Mouse (Mus musculus) CH12.LX (cell line): ENCODE data around the gene Rprd1b. TPM values are rescaled to one million over a fixed set of nuclear protein-coding genes. Genes with fewer than 3 reads are reported as not detected.

Source experiments
- DNase-seq: peaks from one replicate; pipeline ENCODE4 v3.0.0-alpha.2; 2013; ENCODE audit errors: extremely low read depth
- H3K27ac ChIP-seq: 2 replicates; pipeline ENCODE4 v1.5.1; 2012; ENCODE audit warnings: low read depth, mild to moderate bottlenecking, control low read depth, moderate library complexity; ENCODE audit not compliant: insufficient read depth
- H3K27me3 ChIP-seq: replicated peaks from 2 replicates; pipeline ENCODE3; 2012; ENCODE audit warnings: inconsistent platforms
- H3K36me3 ChIP-seq, 2 experiments: replicated peaks in 1 of 2; 2 replicates each; pipeline versions ENCODE3 to v1.6.1; 2012; ENCODE audit warnings: inconsistent platforms in 1 of 2, low read length in 1 of 2, mild to moderate bottlenecking in 1 of 2, mixed read lengths in 1 of 2, moderate library complexity in 1 of 2; ENCODE audit not compliant: control insufficient read depth in 1 of 2, insufficient read depth in 1 of 2
- H3K4me1 ChIP-seq, 2 experiments: 2 replicates each; pipeline ENCODE4 v1.6.1; 2012; ENCODE audit warnings: inconsistent platforms in 1 of 2, moderate library complexity in 1 of 2; ENCODE audit not compliant: insufficient read depth in 2 of 2, control insufficient read depth in 1 of 2
- H3K4me2 ChIP-seq: 2 replicates; pipeline ENCODE4 v1.6.1; 2012; ENCODE audit warnings: low read depth, mild to moderate bottlenecking, control low read depth; ENCODE audit not compliant: poor library complexity, insufficient read depth, severe bottlenecking
- H3K4me3 ChIP-seq, 3 experiments: fragments of 150-350 bp in 1 of 3; sonication (generic) in 1 of 3; replicated peaks in 1 of 3; 2 replicates each; pipeline versions ENCODE3 to v1.5.1; 2011 to 2012; ENCODE audit warnings: low read depth in 2 of 3, low read length in 2 of 3, mild to moderate bottlenecking in 2 of 3, moderate library complexity in 2 of 3, control low read depth in 1 of 3, improper control_type of control experiment in 1 of 3, inconsistent platforms in 1 of 3, mixed read lengths in 1 of 3; ENCODE audit not compliant: poor library complexity in 1 of 3
- H3K79me2 ChIP-seq: replicated peaks from 2 replicates; pipeline ENCODE4 v1.6.1; 2012; ENCODE audit warnings: mild to moderate bottlenecking, moderate library complexity; ENCODE audit not compliant: control insufficient read depth, poor library complexity, insufficient read depth, severe bottlenecking; ENCODE audit errors: extremely low read depth
- H3K9ac ChIP-seq: 2 replicates; pipeline ENCODE4 v1.6.1; 2012; ENCODE audit warnings: low read depth, mild to moderate bottlenecking, control low read depth, moderate library complexity; ENCODE audit not compliant: insufficient read depth
- H3K9me3 ChIP-seq: replicated peaks from 2 replicates; pipeline ENCODE3; 2012; ENCODE audit warnings: low read length, inconsistent platforms, mixed read lengths
- BHLHE40 ChIP-seq: IDR thresholded peaks from 2 replicates; pipeline ENCODE4 v1.6.1; 2011; ENCODE audit warnings: mild to moderate bottlenecking, low read depth, low read length, improper control_type of control experiment
- CTCF ChIP-seq, 2 experiments: IDR thresholded peaks in 1 of 2; conservative IDR thresholded peaks in 1 of 2; 2 replicates each; pipeline ENCODE4 v1.5.1; 2011 to 2012; ENCODE audit warnings: low read depth in 2 of 2, low read length in 2 of 2, improper control_type of control experiment in 1 of 2, inconsistent platforms in 1 of 2, mild to moderate bottlenecking in 1 of 2, moderate library complexity in 1 of 2
- EP300 ChIP-seq: IDR thresholded peaks from 2 replicates; pipeline ENCODE4 v1.6.1; 2011; ENCODE audit warnings: low read length, improper control_type of control experiment
- ETS1 ChIP-seq: conservative IDR thresholded peaks from 2 replicates; pipeline ENCODE4 v1.6.1; 2012; ENCODE audit warnings: low read depth, mild to moderate bottlenecking, inconsistent platforms, low read length, improper control_type of control experiment, moderate library complexity
- GABPA ChIP-seq: IDR thresholded peaks from 2 replicates; pipeline ENCODE4 v1.6.1; 2012; ENCODE audit warnings: low read depth, low read length, improper control_type of control experiment, inconsistent platforms; ENCODE audit not compliant: insufficient replicate concordance
- HCFC1 ChIP-seq: IDR thresholded peaks from 2 replicates; pipeline ENCODE4 v1.6.1; 2012; ENCODE audit warnings: low read depth, mild to moderate bottlenecking, inconsistent platforms, low read length, improper control_type of control experiment
- JUN ChIP-seq: IDR thresholded peaks from 2 replicates; pipeline ENCODE4 v1.6.1; 2011; ENCODE audit warnings: low read depth, mild to moderate bottlenecking, low read length, improper control_type of control experiment, moderate library complexity; ENCODE audit not compliant: insufficient read depth
- JUND ChIP-seq: conservative IDR thresholded peaks from 2 replicates; pipeline ENCODE4 v1.6.1; 2011; ENCODE audit warnings: low read depth, low read length, improper control_type of control experiment
- KAT2A ChIP-seq: IDR thresholded peaks from 2 replicates; pipeline ENCODE4 v1.6.1; 2012; ENCODE audit warnings: low read length, improper control_type of control experiment, inconsistent platforms; ENCODE audit not compliant: insufficient replicate concordance
- MAFK ChIP-seq: IDR thresholded peaks from 2 replicates; pipeline ENCODE4 v1.6.1; 2011; ENCODE audit warnings: low read length, improper control_type of control experiment; ENCODE audit not compliant: insufficient replicate concordance
- MAX ChIP-seq: IDR thresholded peaks from 2 replicates; pipeline ENCODE4 v1.6.1; 2011; ENCODE audit warnings: low read length, improper control_type of control experiment
- MEF2A ChIP-seq: IDR thresholded peaks from 2 replicates; pipeline ENCODE4 v1.6.1; 2014; ENCODE audit warnings: low read depth, mild to moderate bottlenecking, inconsistent platforms, low read length, improper control_type of control experiment, borderline replicate concordance
- NELFE ChIP-seq: IDR thresholded peaks from 2 replicates; pipeline ENCODE4 v1.6.1; 2011; ENCODE audit warnings: low read depth, low read length, improper control_type of control experiment
- NRF1 ChIP-seq: IDR thresholded peaks from 2 replicates; pipeline ENCODE4 v1.6.1; 2014; ENCODE audit warnings: low read depth, mild to moderate bottlenecking, inconsistent platforms, low read length, improper control_type of control experiment, moderate library complexity
- POLR2A ChIP-seq: IDR thresholded peaks from 2 replicates; pipeline ENCODE4 v1.6.1; 2011; ENCODE audit warnings: low read depth, mild to moderate bottlenecking, improper control_type of control experiment, low read length
- RAD21 ChIP-seq: IDR thresholded peaks from 2 replicates; pipeline ENCODE4 v1.6.1; 2011; ENCODE audit warnings: low read depth, mild to moderate bottlenecking, low read length, improper control_type of control experiment, moderate library complexity
- SMC3 ChIP-seq: IDR thresholded peaks from 2 replicates; pipeline ENCODE4 v1.6.1; 2011; ENCODE audit warnings: low read depth, low read length, improper control_type of control experiment
- TBP ChIP-seq: conservative IDR thresholded peaks from 2 replicates; pipeline ENCODE4 v1.6.1; 2011; ENCODE audit warnings: low read depth, low read length, improper control_type of control experiment
- UBTF ChIP-seq: IDR thresholded peaks from 2 replicates; pipeline ENCODE4 v1.6.1; 2012; ENCODE audit warnings: low read depth, mild to moderate bottlenecking, inconsistent platforms, low read length, improper control_type of control experiment, moderate library complexity
- USF2 ChIP-seq: conservative IDR thresholded peaks from 2 replicates; pipeline ENCODE4 v1.6.1; 2011; ENCODE audit warnings: low read depth, low read length, improper control_type of control experiment
- ZKSCAN1 ChIP-seq: IDR thresholded peaks from 2 replicates; pipeline ENCODE4 v1.6.1; 2012; ENCODE audit warnings: low read depth, inconsistent platforms, low read length, improper control_type of control experiment, borderline replicate concordance
- ZMIZ1 ChIP-seq: IDR thresholded peaks from 2 replicates; pipeline ENCODE4 v1.6.1; 2012; ENCODE audit warnings: low read depth, mild to moderate bottlenecking, inconsistent platforms, low read length, improper control_type of control experiment
- ZNF384 ChIP-seq: IDR thresholded peaks from 2 replicates; pipeline ENCODE4 v1.6.1; 2012; ENCODE audit warnings: low read depth, low read length, improper control_type of control experiment, inconsistent platforms
- dilution Hi-C: fragments of 300-500 bp; cut with MboI; formaldehyde crosslinking; loops from 2 replicates; pipeline ENCODE4 v1.14.3; 2020; ENCODE audit warnings: low sequenced_read_pairs; ENCODE audit not compliant: extremely low pct_unique_long_range_greater_than_20kb, extremely low pct_ligation_motif_present
- in situ Hi-C: fragments of 300-500 bp; cut with MboI; formaldehyde crosslinking; loops from 3 replicates; pipeline ENCODE4 v1.14.3; 2019; ENCODE audit warnings: low sequenced_read_pairs, low pct_ligation_motif_present, low pct_unique_long_range_greater_than_20kb, mixed read lengths
- polyA plus RNA-seq: library from polyadenylated mRNA; unstranded; fragments of >175 nt; gene quantifications from 2 replicates; pipeline ENCODE4 v1.2.1, GENCODE M21; 2012; ENCODE audit warnings: low read depth; ENCODE audit not compliant: insufficient read length
- total RNA-seq, 2 experiments: library from RNA; depleted of rRNA; stranded (reverse); fragments of 300-350 nt in 1 of 2; fragments of >200 nt in 1 of 2; gene quantifications; 2 replicates each; pipeline ENCODE4 v1.2.3; 2012 to 2014

Rprd1b gene
- total and polyA plus RNA-seq, 3 experiments: 11.8 to 33.1 (median 16.4) TPM

- H3K4me2 ChIP-seq: no peak overlapping the region
- no peak overlapping the region for H3K27ac ChIP-seq
- no peak overlapping the region for H3K4me3 ChIP-seq
- H3K9ac ChIP-seq: no peak overlapping the region
- DNase-seq: no peak
- in situ Hi-C loops: no loop called here
- no peaks in the 10 kb centered on the region for H3K79me2 ChIP-seq
- no peaks in the 10 kb centered on the region for H3K9me3 ChIP-seq
- no peaks in the 10 kb centered on the region for H3K27me3 ChIP-seq
- H3K4me1 ChIP-seq: peaks cover 0 to 62% of the 10 kb centered on the region in 2 experiments; a peak in 2 of 4 replicates
- TF ChIP-seq JUND: no peak
- no peak for TF ChIP-seq ZKSCAN1
- TF ChIP-seq, all 38 proteins: peak for 0
- dilution Hi-C loops: no loop called here
- H3K36me3 ChIP-seq: peaks cover 38 to 83% of the 10 kb centered on the region in 2 experiments
Measured at GRCm38 (mm10) chr2:158063036-158063435, 34.7 kb downstream of the Rprd1b start.

GRCm38 (mm10) chr2:158064571-158065048 lies 36.3 kb downstream of the Rprd1b start:
- H3K79me2 ChIP-seq: no peaks in the 10 kb centered on the region
- H3K9me3 ChIP-seq: no peaks in the 10 kb centered on the region
- H3K36me3 ChIP-seq: peaks cover 36 to 72% of the 10 kb centered on the region in 2 experiments
- DNase-seq: peak; percentile 27
- H3K27me3 ChIP-seq: no peaks in the 10 kb centered on the region
- dilution Hi-C loops: no loop called here
- no peak overlapping the region for H3K27ac ChIP-seq
- TF ChIP-seq RAD21 (peak; percentile 17), BHLHE40 (no peak), NELFE (no peak), POLR2A (no peak), JUND (no peak), SMC3 (peak; percentile 33), CTCF (conservative IDR thresholded peaks at IDR 0.05 in 1 of 2, IDR thresholded peaks at IDR 0.05 in 1 of 2; ENCODE audit: low read depth in 2 of 2, low read length in 2 of 2) (peak; percentile 10 to 55; a peak in 2 of 4 replicates), NRF1 (no peak)
- H3K4me3 ChIP-seq: no peak overlapping the region
- peaks cover 4 to 55% of the 10 kb centered on the region in 2 experiments; a peak in 2 of 4 replicates for H3K4me1 ChIP-seq
- in situ Hi-C loops: no loop called here
- H3K4me2 ChIP-seq: no peak overlapping the region
- H3K9ac ChIP-seq: no peak overlapping the region

GRCm38 (mm10) chr2:158065064-158065463 lies 36.8 kb downstream of the Rprd1b start:
- Histone ChIP-seq H3K79me2 (no peaks in the 10 kb centered on the region), H3K9me3 (no peaks in the 10 kb centered on the region), H3K27ac (no peak overlapping the region), H3K4me1 (peaks cover 4 to 52% of the 10 kb centered on the region in 2 experiments; a peak in 2 of 4 replicates), H3K9ac (no peak overlapping the region), H3K4me2 (no peak overlapping the region), H3K4me3 (no peak overlapping the region), H3K36me3 (peaks cover 33 to 71% of the 10 kb centered on the region in 2 experiments), H3K27me3 (no peaks in the 10 kb centered on the region)
- DNase-seq: no peak
- TF ChIP-seq RAD21 (no peak), HCFC1 (no peak), GABPA (no peak), MAX (no peak), UBTF (no peak), TBP (no peak), EP300 (no peak), SMC3 (no peak), ZMIZ1 (no peak), JUN (no peak), MAFK (no peak), MEF2A (no peak), NELFE (no peak), KAT2A (no peak), ZNF384 (no peak), ETS1 (no peak), USF2 (no peak), JUND (no peak)
- in situ Hi-C loops (no loop called here), dilution Hi-C loops (no loop called here)
